Mouse (Mus musculus): ENCODE measurements around the gene Akr1c20. TPM values are rescaled to one million over a fixed set of nuclear protein-coding genes. Genes with fewer than 3 reads are reported as not detected.

Gene Akr1c20
- total RNA-seq (2023): not detected

GRCm38 (mm10) chr13:4523201-4523838, at the start of gene Akr1c20:
Akr1c20 (minus strand) TSS chr13:4523345.

Other genes starting within 250 kb of the Akr1c20 start
- gene Akr1c12, start 243.9 kb downstream of the Akr1c20 start, total RNA-seq (2023): not detected
- not detected for gene Akr1c6, start 89.0 kb downstream of the Akr1c20 start, total RNA-seq (2023)
- not detected for gene Akr1c21, start 50.7 kb upstream of the Akr1c20 start, total RNA-seq (2023)
- gene Akr1e1, start 85.8 kb upstream of the Akr1c20 start, total RNA-seq (2023): 1 to 10 TPM; 1.3 to 3.2 TPM